Mouse (Mus musculus): ENCODE results near the gene Tmprss11d.

DNA sequence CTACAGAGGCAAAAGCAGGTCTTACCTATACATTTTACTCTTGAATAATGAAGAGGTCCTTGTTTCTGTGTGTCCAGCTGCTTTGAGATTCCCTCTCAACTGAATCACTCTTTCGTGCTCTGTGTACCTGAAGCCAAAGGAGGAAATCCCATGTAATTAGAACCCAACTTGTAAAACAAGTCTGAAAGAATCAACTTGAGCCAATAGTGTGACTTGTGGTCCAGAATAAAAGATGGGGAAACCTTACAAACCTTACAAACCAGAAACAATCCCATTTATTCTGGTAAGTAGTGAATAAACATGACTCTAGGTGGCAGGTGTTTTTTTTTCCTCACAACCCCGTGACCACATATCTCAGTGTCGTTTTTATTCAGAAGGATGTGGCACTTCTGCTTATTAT is at the start of gene Tmprss11d:
- TF ChIP-seq CTCF (IDR thresholded peaks at IDR 0.05; ENCODE audit: low read depth) (no peak), EP300 (IDR thresholded peaks at IDR 0.05; ENCODE audit: low read depth) (no peak)
